Mouse (Mus musculus): ENCODE data around the gene Arfgef3. TPM values are rescaled to one million over a fixed set of nuclear protein-coding genes. Genes with fewer than 3 reads are reported as not detected.
A peak's percentile ranks its signal among the peaks of the same experiment; 100 is the strongest.

The Arfgef3 gene
- polyA plus RNA-seq, 1 experiment from 2014 or later, result 0.15 TPM

GRCm38 (mm10) chr10:18701517-18701916 is 42.2 kb downstream of the Arfgef3 start:
- no peaks in the 10 kb centered on the region for H3K4me1 ChIP-seq (ENCODE audit: control insufficient read depth, insufficient read depth, low read length)
- no peak overlapping the region for H3K9ac ChIP-seq (ENCODE audit: low read length)
- DNase-seq (ENCODE audit: low spot score) (no peak), ATAC-seq (ENCODE audit: insufficient number of reproducible peaks, low FRiP score, low TSS enrichment, low read depth) (no peak)
- H3K36me3 ChIP-seq (ENCODE audit: control insufficient read depth, insufficient read depth, low read length), result no peaks in the 10 kb centered on the region
- no peak overlapping the region for H3K4me2 ChIP-seq (ENCODE audit: low read depth, severe bottlenecking)
- no peak overlapping the region for H3K4me3 ChIP-seq (ENCODE audit: low read depth, low read length)
- no peaks in the 10 kb centered on the region for H3K27me3 ChIP-seq (ENCODE audit: control insufficient read depth, insufficient read depth, low read length)
- H3K27ac ChIP-seq (replicated peaks; ENCODE audit: low read depth, low read length), result no peak overlapping the region
- no peaks in the 10 kb centered on the region for H3K9me3 ChIP-seq (ENCODE audit: control insufficient read depth, low read length)

GRCm38 (mm10) chr10:18700117-18700516 is 43.6 kb downstream of the Arfgef3 start:
- Histone ChIP-seq H3K9me3 (ENCODE audit: control insufficient read depth, low read length) (no peaks in the 10 kb centered on the region), H3K9ac (ENCODE audit: low read length) (no peak overlapping the region), H3K27me3 (ENCODE audit: control insufficient read depth, insufficient read depth, low read length) (no peaks in the 10 kb centered on the region), H3K4me2 (ENCODE audit: low read depth, severe bottlenecking) (no peak overlapping the region), H3K36me3 (ENCODE audit: control insufficient read depth, insufficient read depth, low read length) (no peaks in the 10 kb centered on the region), H3K4me3 (ENCODE audit: low read depth, low read length) (no peak overlapping the region), H3K4me1 (ENCODE audit: control insufficient read depth, insufficient read depth, low read length) (no peaks in the 10 kb centered on the region), H3K27ac (replicated peaks; ENCODE audit: low read depth, low read length) (no peak overlapping the region)
- DNase-seq (ENCODE audit: low spot score), result no peak
- WGBS, result 82% methylated on average over 2 of the region's 2 CpGs
- no peak for ATAC-seq (ENCODE audit: insufficient number of reproducible peaks, low FRiP score, low TSS enrichment, low read depth)

DNA sequence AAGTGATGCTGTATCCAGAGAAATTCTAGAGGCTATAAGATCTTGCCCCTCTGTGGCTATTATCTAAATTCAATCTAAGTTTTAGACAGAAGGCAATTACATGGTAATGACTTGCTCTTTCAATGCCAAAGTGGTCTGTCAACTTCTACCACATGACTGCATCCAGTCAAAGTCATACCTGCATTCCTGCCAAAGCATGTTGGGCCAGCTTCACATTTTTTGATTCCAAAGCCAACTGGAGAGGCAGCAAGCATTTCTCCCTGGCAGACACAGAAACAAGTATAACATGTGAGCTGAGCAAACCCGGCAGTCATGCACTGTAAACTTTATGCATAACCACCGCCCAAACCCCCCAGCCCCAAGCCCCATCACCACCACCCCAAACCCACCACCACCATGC is 44.6 kb downstream of the Arfgef3 start:
- 91% methylated on average over 2 of the region's 2 CpGs for WGBS
- ATAC-seq (ENCODE audit: insufficient number of reproducible peaks, low FRiP score, low TSS enrichment, low read depth) (no peak), DNase-seq (ENCODE audit: low spot score) (no peak)
- H3K4me1 ChIP-seq (ENCODE audit: control insufficient read depth, insufficient read depth, low read length), result no peaks in the 10 kb centered on the region
- H3K36me3 ChIP-seq (ENCODE audit: control insufficient read depth, insufficient read depth, low read length), result no peaks in the 10 kb centered on the region
- no peak overlapping the region for H3K4me3 ChIP-seq (ENCODE audit: low read depth, low read length)
- no peak overlapping the region for H3K27ac ChIP-seq (replicated peaks; ENCODE audit: low read depth, low read length)
- H3K4me2 ChIP-seq (ENCODE audit: low read depth, severe bottlenecking), result no peak overlapping the region
- H3K9me3 ChIP-seq (ENCODE audit: control insufficient read depth, low read length), result no peaks in the 10 kb centered on the region
- no peaks in the 10 kb centered on the region for H3K27me3 ChIP-seq (ENCODE audit: control insufficient read depth, insufficient read depth, low read length)
- no peak overlapping the region for H3K9ac ChIP-seq (ENCODE audit: low read length)

- WGBS, result 76% methylated on average over 6 of the region's 6 CpGs
- H3K27me3 ChIP-seq (ENCODE audit: control insufficient read depth, insufficient read depth, low read length), result no peaks in the 10 kb centered on the region
- no peaks in the 10 kb centered on the region for H3K4me1 ChIP-seq (ENCODE audit: control insufficient read depth, insufficient read depth, low read length)
- DNase-seq (ENCODE audit: low spot score), result no peak
- H3K4me2 ChIP-seq (ENCODE audit: low read depth, severe bottlenecking), result no peak overlapping the region
- H3K9me3 ChIP-seq (ENCODE audit: control insufficient read depth, low read length), result no peaks in the 10 kb centered on the region
- no peak overlapping the region for H3K27ac ChIP-seq (replicated peaks; ENCODE audit: low read depth, low read length)
- H3K4me3 ChIP-seq (ENCODE audit: low read depth, low read length), result no peak overlapping the region
- H3K36me3 ChIP-seq (ENCODE audit: control insufficient read depth, insufficient read depth, low read length), result no peaks in the 10 kb centered on the region
- no peak overlapping the region for H3K9ac ChIP-seq (ENCODE audit: low read length)
- no peak for ATAC-seq (ENCODE audit: insufficient number of reproducible peaks, low FRiP score, low TSS enrichment, low read depth)
These were observed 47.3 kb downstream of the Arfgef3 start for GRCm38 (mm10) chr10:18696461-18696860.

DNA sequence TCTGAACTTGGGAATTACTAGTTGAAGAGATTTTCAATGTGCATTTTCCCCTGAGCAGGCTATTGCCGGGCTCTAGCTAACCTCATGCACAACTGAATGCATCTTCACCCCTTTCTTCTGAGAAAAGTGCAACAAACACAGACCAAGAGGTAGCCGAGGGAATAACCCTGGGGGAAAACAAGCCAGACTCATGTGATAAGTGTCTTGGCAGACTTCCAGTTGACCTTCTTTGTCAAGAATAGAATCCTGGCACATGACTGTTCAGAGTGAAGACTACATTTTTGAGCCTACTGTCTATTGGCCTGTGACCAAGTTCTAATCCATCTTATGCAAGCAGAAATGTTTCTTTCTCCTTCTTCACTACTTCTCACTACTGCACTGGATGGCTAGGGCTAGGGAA is 55.5 kb downstream of the Arfgef3 start:
- no peaks in the 10 kb centered on the region for H3K27me3 ChIP-seq (ENCODE audit: control insufficient read depth, insufficient read depth, low read length)
- WGBS, result 63% methylated on average over 2 of the region's 2 CpGs
- peak; percentile 21 for DNase-seq (ENCODE audit: low spot score)
- H3K4me1 ChIP-seq (ENCODE audit: control insufficient read depth, insufficient read depth, low read length), result no peaks in the 10 kb centered on the region
- H3K27ac ChIP-seq (replicated peaks; ENCODE audit: low read depth, low read length), result no peak overlapping the region
- H3K4me3 ChIP-seq (ENCODE audit: low read depth, low read length), result no peak overlapping the region
- no peak for ATAC-seq (ENCODE audit: insufficient number of reproducible peaks, low FRiP score, low TSS enrichment, low read depth)
- H3K9ac ChIP-seq (ENCODE audit: low read length), result no peak overlapping the region
- H3K36me3 ChIP-seq (ENCODE audit: control insufficient read depth, insufficient read depth, low read length), result no peaks in the 10 kb centered on the region
- no peak overlapping the region for H3K4me2 ChIP-seq (ENCODE audit: low read depth, severe bottlenecking)
- no peaks in the 10 kb centered on the region for H3K9me3 ChIP-seq (ENCODE audit: control insufficient read depth, low read length)

- no peak for ATAC-seq (ENCODE audit: insufficient number of reproducible peaks, low FRiP score, low TSS enrichment, low read depth)
- Histone ChIP-seq H3K4me1 (ENCODE audit: control insufficient read depth, insufficient read depth, low read length) (no peaks in the 10 kb centered on the region), H3K9me3 (ENCODE audit: control insufficient read depth, low read length) (no peaks in the 10 kb centered on the region), H3K4me2 (ENCODE audit: low read depth, severe bottlenecking) (no peak overlapping the region), H3K36me3 (ENCODE audit: control insufficient read depth, insufficient read depth, low read length) (no peaks in the 10 kb centered on the region), H3K4me3 (ENCODE audit: low read depth, low read length) (no peak overlapping the region), H3K27ac (replicated peaks; ENCODE audit: low read depth, low read length) (no peak overlapping the region), H3K9ac (ENCODE audit: low read length) (no peak overlapping the region), H3K27me3 (ENCODE audit: control insufficient read depth, insufficient read depth, low read length) (no peaks in the 10 kb centered on the region)
- DNase-seq (ENCODE audit: low spot score), result no peak
- 85% methylated on average over 2 of the region's 2 CpGs for WGBS
These were observed 62.3 kb downstream of the Arfgef3 start for GRCm38 (mm10) chr10:18681385-18681954.

DNA sequence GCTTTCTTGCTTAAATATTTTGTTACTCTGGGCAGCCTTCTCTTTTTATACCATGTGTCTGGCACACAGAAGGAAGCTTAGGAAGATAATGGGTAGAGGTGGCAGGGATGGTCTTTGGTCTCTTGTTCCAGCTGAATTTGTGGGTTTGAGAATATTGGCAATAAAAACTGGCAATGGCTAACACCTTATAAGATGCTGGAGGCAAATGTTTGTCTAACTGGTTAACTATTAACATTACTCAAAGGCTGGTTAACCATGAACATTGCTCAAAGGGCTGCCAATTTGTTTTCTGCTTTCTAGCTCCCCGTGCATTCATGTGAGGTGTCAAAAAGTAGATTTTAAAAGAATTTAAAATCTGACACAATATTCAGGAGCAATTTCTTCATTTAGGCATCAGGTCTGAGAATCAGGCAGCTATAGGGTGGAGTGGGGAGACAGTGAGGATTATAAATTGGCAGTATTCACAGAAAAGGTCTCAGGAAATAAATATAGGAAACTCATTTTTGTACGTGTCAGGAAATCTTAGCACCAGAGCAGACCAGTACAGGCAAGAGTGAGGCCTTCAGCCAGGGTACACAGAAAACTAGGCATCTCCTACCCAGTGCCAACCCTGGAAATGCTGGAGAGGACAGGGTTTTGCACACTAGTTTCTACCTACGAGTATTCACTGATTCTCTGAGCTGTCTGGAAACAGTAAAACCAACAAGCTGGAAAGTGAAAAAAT is 62.9 kb downstream of the Arfgef3 start:
- no peaks in the 10 kb centered on the region for H3K27me3 ChIP-seq (ENCODE audit: control insufficient read depth, insufficient read depth, low read length)
- H3K4me3 ChIP-seq (ENCODE audit: low read depth, low read length), result no peak overlapping the region
- H3K9ac ChIP-seq (ENCODE audit: low read length), result no peak overlapping the region
- no peaks in the 10 kb centered on the region for H3K36me3 ChIP-seq (ENCODE audit: control insufficient read depth, insufficient read depth, low read length)
- DNase-seq (ENCODE audit: low spot score) (no peak), ATAC-seq (ENCODE audit: insufficient number of reproducible peaks, low FRiP score, low TSS enrichment, low read depth) (no peak)
- 83% methylated on average over 3 of the region's 3 CpGs for WGBS
- H3K9me3 ChIP-seq (ENCODE audit: control insufficient read depth, low read length), result no peaks in the 10 kb centered on the region
- H3K4me1 ChIP-seq (ENCODE audit: control insufficient read depth, insufficient read depth, low read length), result no peaks in the 10 kb centered on the region
- H3K27ac ChIP-seq (replicated peaks; ENCODE audit: low read depth, low read length), result no peak overlapping the region
- H3K4me2 ChIP-seq (ENCODE audit: low read depth, severe bottlenecking), result no peak overlapping the region

GRCm38 (mm10) chr10:18678836-18679235 is 64.9 kb downstream of the Arfgef3 start:
- no peaks in the 10 kb centered on the region for H3K36me3 ChIP-seq (ENCODE audit: control insufficient read depth, insufficient read depth, low read length)
- no peaks in the 10 kb centered on the region for H3K4me1 ChIP-seq (ENCODE audit: control insufficient read depth, insufficient read depth, low read length)
- H3K27me3 ChIP-seq (ENCODE audit: control insufficient read depth, insufficient read depth, low read length), result no peaks in the 10 kb centered on the region
- no peak overlapping the region for H3K27ac ChIP-seq (replicated peaks; ENCODE audit: low read depth, low read length)
- WGBS, result 76% methylated on average over 4 of the region's 4 CpGs
- no peak overlapping the region for H3K4me3 ChIP-seq (ENCODE audit: low read depth, low read length)
- ATAC-seq (ENCODE audit: insufficient number of reproducible peaks, low FRiP score, low TSS enrichment, low read depth) (no peak), DNase-seq (ENCODE audit: low spot score) (no peak)
- no peaks in the 10 kb centered on the region; the same call in 1 of the 2 replicates for H3K9me3 ChIP-seq (ENCODE audit: control insufficient read depth, low read length)
- no peak overlapping the region for H3K9ac ChIP-seq (ENCODE audit: low read length)
- no peak overlapping the region for H3K4me2 ChIP-seq (ENCODE audit: low read depth, severe bottlenecking)

- no peak for ATAC-seq (ENCODE audit: insufficient number of reproducible peaks, low FRiP score, low TSS enrichment, low read depth)
These were observed 79.0 kb downstream of the Arfgef3 start for GRCm38 (mm10) chr10:18664794-18665193.

More at GRCm38 (mm10) chr10:18664794-18665193, 79.0 kb downstream of the Arfgef3 start:
- Histone ChIP-seq H3K36me3 (ENCODE audit: control insufficient read depth, insufficient read depth, low read length) (no peaks in the 10 kb centered on the region), H3K4me1 (ENCODE audit: control insufficient read depth, insufficient read depth, low read length) (no peaks in the 10 kb centered on the region), H3K4me3 (ENCODE audit: low read depth, low read length) (no peak overlapping the region), H3K27ac (replicated peaks; ENCODE audit: low read depth, low read length) (no peak overlapping the region), H3K9me3 (ENCODE audit: control insufficient read depth, low read length) (no peaks in the 10 kb centered on the region), H3K9ac (ENCODE audit: low read length) (no peak overlapping the region), H3K4me2 (ENCODE audit: low read depth, severe bottlenecking) (no peak overlapping the region), H3K27me3 (ENCODE audit: control insufficient read depth, insufficient read depth, low read length) (no peaks in the 10 kb centered on the region)
- whole genome bisulfite sequencing, result 95% methylated on average over 11 of the region's 11 CpGs
- DNase-seq (ENCODE audit: low spot score), result no peak

All from limb, embryonic 11.5 days (tissue).